Mouse (Mus musculus) limb, embryonic 13.5 days (tissue): ENCODE data around the gene Guca2b. TPM values are rescaled to one million over a fixed set of nuclear protein-coding genes. Genes with fewer than 3 reads are reported as not detected.

Source experiments
- ATAC-seq: fragments of 200-750 bp; cut with Nextera tagmentation; 2 replicates; pipeline ENCODE4 v1.8.0; 2017; ENCODE audit warnings: low read depth, moderate number of reproducible peaks, moderate TSS enrichment; ENCODE audit not compliant: low FRiP score
- H3K27ac ChIP-seq: fragments of 300-500 bp; sonication (generic); 2 replicates; pipeline ENCODE4 v1.5.1; 2015; ENCODE audit warnings: inconsistent platforms, mild to moderate bottlenecking, moderate library complexity
- H3K27me3 ChIP-seq: fragments of 300-500 bp; sonication (generic); 2 replicates; pipeline ENCODE4 v1.6.1; 2015; ENCODE audit warnings: mild to moderate bottlenecking, inconsistent platforms
- H3K36me3 ChIP-seq: fragments of 300-500 bp; sonication (generic); 2 replicates; pipeline ENCODE4 v1.6.1; 2015; ENCODE audit warnings: inconsistent platforms, mild to moderate bottlenecking, moderate library complexity
- H3K4me1 ChIP-seq: fragments of 300-500 bp; sonication (generic); 2 replicates; pipeline ENCODE4 v1.6.1; 2015; ENCODE audit warnings: inconsistent platforms
- H3K4me2 ChIP-seq: fragments of 300-500 bp; sonication (generic); replicated peaks from 2 replicates; pipeline ENCODE4 v1.6.1; 2015; ENCODE audit warnings: inconsistent platforms, mild to moderate bottlenecking, moderate library complexity
- H3K4me3 ChIP-seq: fragments of 300-500 bp; sonication (generic); 2 replicates; pipeline ENCODE4 v1.5.1; 2015; ENCODE audit warnings: moderate library complexity, mild to moderate bottlenecking, inconsistent platforms
- H3K9ac ChIP-seq: fragments of 300-500 bp; sonication (generic); 2 replicates; pipeline ENCODE4 v1.6.1; 2015; ENCODE audit warnings: mild to moderate bottlenecking, inconsistent platforms
- H3K9me3 ChIP-seq: fragments of 300-500 bp; sonication (generic); 2 replicates; pipeline ENCODE4 v1.6.1; 2016; ENCODE audit warnings: inconsistent platforms
- WGBS: fragments of 180-500 bp; shearing (Covaris S2); methylation state at CpG from one replicate; pipeline ENCODE4 v1.1.7; 2015; 5-methylcytosine and 5-hydroxymethylcytosine counted together
- polyA plus RNA-seq: library from polyadenylated mRNA; unstranded; fragments of >200 nt; fragmentation: Nextera tagmentation; extraction: Ambion mirVana; gene quantifications from 2 replicates; pipeline ENCODE4 v1.2.1, GENCODE M21; 2015

The Guca2b gene
- not detected in 2 replicates for polyA plus RNA-seq

GRCm38 (mm10) chr4:119658731-119659130 lies at the start of gene Guca2b:
Gene Guca2b, minus strand, starts transcription at chr4:119658954.
- H3K36me3 ChIP-seq, result no peaks in the 10 kb centered on the region
- no peak within 1 kb of the TSS for H3K9ac ChIP-seq
- no peak within 1 kb of the TSS for H3K27ac ChIP-seq
- no peak for ATAC-seq
- WGBS, result 83% methylated on average over 4 of the region's 4 CpGs
- 0 out of 2 replicates have a peak, but pooled peaks cover 2% of the 10 kb centered on the region for H3K9me3 ChIP-seq
- H3K4me2 ChIP-seq, result no peak within 1 kb of the TSS
- H3K4me3 ChIP-seq, result no peak within 1 kb of the TSS
- H3K27me3 ChIP-seq, result no peaks in the 10 kb centered on the region
- no peaks in the 10 kb centered on the region for H3K4me1 ChIP-seq

- H3K36me3 ChIP-seq, result no peaks in the 10 kb centered on the region
- H3K27ac ChIP-seq, result no peak overlapping the region
- no peak overlapping the region for H3K4me3 ChIP-seq
- no peak for ATAC-seq
- 11% methylated on average over 3 of the region's 3 CpGs for WGBS
- H3K9ac ChIP-seq, result no peak overlapping the region
- no peak overlapping the region for H3K4me2 ChIP-seq
- H3K9me3 ChIP-seq, result no peaks in the 10 kb centered on the region
- peaks cover 7% of the 10 kb centered on the region for H3K4me1 ChIP-seq
- no peaks in the 10 kb centered on the region for H3K27me3 ChIP-seq
Measured at GRCm38 (mm10) chr4:119707751-119708150, 49.0 kb upstream of the Guca2b start.

GRCm38 (mm10) chr4:119707326-119707725 lies 48.6 kb upstream of the Guca2b start:
- Histone ChIP-seq H3K36me3 (no peaks in the 10 kb centered on the region), H3K9ac (no peak overlapping the region), H3K9me3 (no peaks in the 10 kb centered on the region), H3K27ac (no peak overlapping the region), H3K4me1 (peaks cover 7% of the 10 kb centered on the region), H3K4me3 (no peak overlapping the region), H3K27me3 (no peaks in the 10 kb centered on the region), H3K4me2 (no peak overlapping the region)
- 48% methylated on average over 5 of the region's 5 CpGs for WGBS
- ATAC-seq, result no peak

GRCm38 (mm10) chr4:119703965-119704364 lies 45.2 kb upstream of the Guca2b start:
- Histone ChIP-seq H3K27ac (no peak overlapping the region), H3K9ac (no peak overlapping the region), H3K36me3 (no peaks in the 10 kb centered on the region), H3K27me3 (no peaks in the 10 kb centered on the region), H3K4me1 (peaks cover 7% of the 10 kb centered on the region), H3K4me3 (no peak overlapping the region), H3K4me2 (no peak overlapping the region), H3K9me3 (no peaks in the 10 kb centered on the region)
- WGBS, result 85% methylated on average over 8 of the region's 8 CpGs
- no peak for ATAC-seq

DNA sequence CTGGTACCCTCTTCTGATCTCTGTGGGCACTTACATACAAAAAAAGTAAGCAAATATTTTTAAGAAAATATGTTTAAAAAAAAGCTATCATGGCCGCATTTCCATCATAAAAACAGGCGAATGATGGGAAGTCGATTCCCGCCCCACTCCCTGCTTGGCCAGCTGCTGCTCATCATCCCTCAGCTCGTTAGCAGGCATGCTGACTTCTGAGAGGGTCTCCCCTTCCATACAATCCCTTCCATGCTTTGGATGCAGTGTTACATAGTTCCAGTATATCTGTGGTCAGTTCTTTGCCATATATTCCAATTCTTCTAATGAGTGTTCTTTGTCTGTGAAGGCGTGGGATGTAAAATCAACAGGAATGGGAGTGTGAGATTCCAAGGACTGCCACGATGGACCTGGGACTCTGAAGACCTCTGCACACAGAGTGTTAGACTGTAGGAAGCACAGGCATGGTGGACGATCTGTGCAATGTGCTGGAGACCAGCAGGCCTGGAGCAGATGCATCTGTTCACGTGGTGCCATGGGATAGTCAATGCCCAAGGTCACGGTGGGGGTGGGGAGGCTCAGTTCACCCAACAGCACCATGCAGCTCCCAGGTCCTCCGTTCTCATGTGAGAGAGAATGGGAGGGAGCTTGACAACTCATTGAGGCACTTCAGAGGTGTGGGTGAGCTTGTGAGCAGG lies 42.7 kb upstream of the Guca2b start:
- no peak overlapping the region for H3K27ac ChIP-seq
- 85% methylated on average over 11 of the region's 11 CpGs for WGBS
- no peak for ATAC-seq
- H3K4me2 ChIP-seq, result no peak overlapping the region
- no peaks in the 10 kb centered on the region for H3K27me3 ChIP-seq
- H3K36me3 ChIP-seq, result no peaks in the 10 kb centered on the region
- H3K4me3 ChIP-seq, result no peak overlapping the region
- H3K9me3 ChIP-seq, result no peaks in the 10 kb centered on the region
- H3K9ac ChIP-seq, result no peak overlapping the region
- no peaks in the 10 kb centered on the region for H3K4me1 ChIP-seq

DNA sequence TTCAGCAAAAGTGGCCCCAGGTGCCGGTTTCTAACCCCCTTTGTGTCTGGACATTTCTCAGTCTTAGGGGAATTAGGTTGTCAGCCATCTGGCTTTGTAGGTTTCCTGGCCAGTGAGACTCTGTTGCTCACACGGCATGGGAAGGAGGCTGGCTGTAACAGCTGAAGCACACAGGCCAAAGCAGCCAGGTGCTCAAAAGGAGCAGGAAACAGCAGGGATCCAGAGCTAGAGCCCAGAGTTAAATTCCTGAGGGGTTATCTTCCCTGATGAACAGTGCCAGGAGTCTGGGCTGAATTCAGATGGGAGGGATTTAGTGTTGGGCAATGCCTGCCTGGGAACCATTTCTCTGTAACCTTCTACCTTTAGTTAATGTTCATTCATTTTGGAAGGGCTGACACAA lies 39.6 kb upstream of the Guca2b start:
- no peak overlapping the region for H3K4me2 ChIP-seq
- no peaks in the 10 kb centered on the region for H3K4me1 ChIP-seq
- H3K27me3 ChIP-seq, result no peaks in the 10 kb centered on the region
- H3K27ac ChIP-seq, result no peak overlapping the region
- H3K4me3 ChIP-seq, result no peak overlapping the region
- 33% methylated on average over 2 of the region's 2 CpGs for WGBS
- ATAC-seq, result no peak
- no peaks in the 10 kb centered on the region for H3K36me3 ChIP-seq
- H3K9me3 ChIP-seq, result no peaks in the 10 kb centered on the region
- no peak overlapping the region for H3K9ac ChIP-seq

GRCm38 (mm10) chr4:119685746-119686145 lies 27.0 kb upstream of the Guca2b start:
- Histone ChIP-seq H3K9ac (no peak overlapping the region), H3K4me2 (no peak overlapping the region), H3K27ac (no peak overlapping the region), H3K4me3 (no peak overlapping the region), H3K4me1 (no peaks in the 10 kb centered on the region), H3K36me3 (no peaks in the 10 kb centered on the region), H3K27me3 (no peaks in the 10 kb centered on the region), H3K9me3 (no peaks in the 10 kb centered on the region)
- WGBS, result 91% methylated on average over 2 of the region's 2 CpGs
- ATAC-seq, result no peak

DNA sequence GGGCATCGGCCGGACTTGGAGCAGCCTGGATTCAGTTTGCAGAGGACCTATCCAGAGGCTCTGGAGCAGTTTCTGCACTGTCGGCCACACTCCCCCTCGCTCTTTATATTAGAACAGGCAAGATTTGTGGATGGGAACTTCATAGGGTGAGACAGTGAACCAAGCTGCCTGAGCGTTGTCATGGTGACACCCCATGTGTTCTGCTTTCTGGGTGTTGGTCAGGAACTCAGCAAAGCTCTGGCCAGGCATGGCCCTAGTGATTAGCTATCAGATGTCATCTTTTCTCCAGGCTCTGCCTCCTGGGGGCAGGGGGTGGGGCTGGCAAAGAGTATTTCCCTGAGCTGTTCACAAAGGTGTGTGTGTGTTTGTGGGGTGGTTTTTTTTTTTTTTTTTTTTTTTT lies 23.8 kb upstream of the Guca2b start:
- H3K27ac ChIP-seq, result no peak overlapping the region
- H3K4me2 ChIP-seq, result no peak overlapping the region
- ATAC-seq, result no peak
- no peaks in the 10 kb centered on the region for H3K9me3 ChIP-seq
- H3K9ac ChIP-seq, result no peak overlapping the region
- no peak overlapping the region for H3K4me3 ChIP-seq
- no peaks in the 10 kb centered on the region for H3K27me3 ChIP-seq
- WGBS, result 61% methylated on average over 5 of the region's 5 CpGs
- H3K36me3 ChIP-seq, result no peaks in the 10 kb centered on the region
- H3K4me1 ChIP-seq, result no peaks in the 10 kb centered on the region

GRCm38 (mm10) chr4:119672685-119673084 lies 13.9 kb upstream of the Guca2b start:
- H3K4me2 ChIP-seq, result no peak overlapping the region
- no peak overlapping the region for H3K9ac ChIP-seq
- 37% methylated on average over 5 of the region's 5 CpGs for WGBS
- H3K4me3 ChIP-seq, result no peak overlapping the region
- H3K27ac ChIP-seq, result no peak overlapping the region
- H3K36me3 ChIP-seq, result no peaks in the 10 kb centered on the region
- H3K27me3 ChIP-seq, result no peaks in the 10 kb centered on the region
- no peaks in the 10 kb centered on the region for H3K4me1 ChIP-seq
- ATAC-seq, result no peak
- no peaks in the 10 kb centered on the region for H3K9me3 ChIP-seq

GRCm38 (mm10) chr4:119671164-119671563 lies 12.4 kb upstream of the Guca2b start:
- H3K4me1 ChIP-seq, result no peaks in the 10 kb centered on the region
- no peak overlapping the region for H3K9ac ChIP-seq
- ATAC-seq, result no peak
- H3K4me2 ChIP-seq, result no peak overlapping the region
- H3K27me3 ChIP-seq, result no peaks in the 10 kb centered on the region
- no peak overlapping the region for H3K4me3 ChIP-seq
- no peaks in the 10 kb centered on the region for H3K36me3 ChIP-seq
- no peak overlapping the region for H3K27ac ChIP-seq
- no peaks in the 10 kb centered on the region for H3K9me3 ChIP-seq
- WGBS, result 89% methylated on average over 9 of the region's 9 CpGs

DNA sequence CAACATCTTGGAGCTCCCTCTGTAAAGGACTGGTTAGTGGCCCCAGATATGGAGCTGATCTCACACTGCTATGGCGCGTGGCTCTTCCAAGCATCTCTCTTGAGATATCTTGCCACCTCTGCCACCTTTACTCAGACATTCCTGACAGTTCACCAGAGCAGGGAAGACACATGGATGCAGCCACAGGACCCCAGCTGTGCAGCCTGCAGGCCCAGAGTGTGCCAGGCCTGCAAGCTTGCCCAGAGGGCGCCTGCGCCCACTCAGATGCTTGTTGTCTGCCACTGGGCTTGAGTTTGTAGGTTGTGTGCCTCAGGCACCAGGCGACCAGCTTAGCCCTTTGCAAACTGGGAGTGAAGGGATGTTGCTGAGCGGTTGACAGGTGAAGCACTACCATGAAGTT lies 12.0 kb upstream of the Guca2b start:
- Histone ChIP-seq H3K9ac (no peak overlapping the region), H3K9me3 (no peaks in the 10 kb centered on the region), H3K27me3 (no peaks in the 10 kb centered on the region), H3K27ac (no peak overlapping the region), H3K36me3 (no peaks in the 10 kb centered on the region), H3K4me2 (no peak overlapping the region), H3K4me1 (no peaks in the 10 kb centered on the region), H3K4me3 (no peak overlapping the region)
- 89% methylated on average over 6 of the region's 6 CpGs for WGBS
- ATAC-seq, result no peak

DNA sequence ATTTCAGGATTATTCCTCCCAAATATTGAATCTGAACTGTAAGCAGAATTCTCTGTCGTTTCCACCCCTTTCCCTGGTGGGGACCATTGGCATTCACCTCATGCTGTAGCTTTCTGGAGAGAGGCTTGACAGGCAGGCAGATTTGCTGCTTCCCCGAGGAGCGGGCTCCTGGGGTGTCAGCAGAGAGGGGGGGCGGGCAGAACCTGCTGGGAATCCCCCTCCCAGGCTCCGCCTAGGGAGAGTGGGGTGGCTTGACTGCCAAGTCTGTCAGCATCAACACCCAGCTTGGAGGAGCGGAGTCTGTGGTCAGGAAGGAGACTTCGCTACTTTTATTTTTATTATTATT lies 11.4 kb upstream of the Guca2b start:
- no peak for ATAC-seq
- H3K36me3 ChIP-seq, result no peaks in the 10 kb centered on the region
- H3K27me3 ChIP-seq, result no peaks in the 10 kb centered on the region
- 49% methylated on average over 7 of the region's 7 CpGs for WGBS
- H3K9me3 ChIP-seq, result no peaks in the 10 kb centered on the region
- no peak overlapping the region for H3K27ac ChIP-seq
- H3K4me2 ChIP-seq, result no peak overlapping the region
- no peak overlapping the region for H3K4me3 ChIP-seq
- H3K4me1 ChIP-seq, result no peaks in the 10 kb centered on the region
- H3K9ac ChIP-seq, result no peak overlapping the region
